Mouse (Mus musculus) cortical plate, adult 2 months (tissue): ENCODE results near the gene B3gnt9.

Source experiments
- CTCF ChIP-seq: fragments of 200-500 bp; IDR thresholded peaks from 2 replicates; pipeline ENCODE4 v1.5.1; 2011; ENCODE audit warnings: mild to moderate bottlenecking, control low read depth, low read length; ENCODE audit not compliant: insufficient read depth; ENCODE audit errors: extremely low read depth
- POLR2A ChIP-seq: fragments of 200-500 bp; IDR thresholded peaks from 2 replicates; pipeline ENCODE4 v1.6.1; 2011; ENCODE audit warnings: mild to moderate bottlenecking, low read length, control low read depth; ENCODE audit not compliant: insufficient read depth; ENCODE audit errors: extremely low read depth

GRCm38 (mm10) chr8:105294776-105295175 lies 39.8 kb upstream of the B3gnt9 start:
- TF ChIP-seq POLR2A (no peak), CTCF (no peak)
